Mouse (Mus musculus) lung, postnatal 0 days (tissue): ENCODE measurements at regions not wholly inside any gene's neighbourhood (a gene's known extent, or its start where the extent isn't known, plus 50 kb on each side); places are given as distances from the start of the nearest gene placed in this dataset.

Experiments used
- CTCF ChIP-seq: IDR thresholded peaks from 2 replicates; pipeline ENCODE4 v1.5.1; 2016; ENCODE audit warnings: antibody characterized with exemption, mild to moderate bottlenecking
- EP300 ChIP-seq: IDR thresholded peaks from 2 replicates; pipeline ENCODE4 v1.6.1; 2016; ENCODE audit warnings: antibody characterized with exemption, mild to moderate bottlenecking, control low read depth

- TF ChIP-seq CTCF: no peak
- TF ChIP-seq EP300: no peak
Observed at GRCm38 (mm10) chr9:83707361-83707760, 98.7 kb downstream of the Elovl4 start.
